Mouse (Mus musculus): ENCODE data around the gene Hyal5. TPM values are rescaled to one million over a fixed set of nuclear protein-coding genes. Genes with fewer than 3 reads are reported as not detected.

Hyal5 gene
- polyA plus RNA-seq, 1 experiment from 2014 or later: not detected

DNA sequence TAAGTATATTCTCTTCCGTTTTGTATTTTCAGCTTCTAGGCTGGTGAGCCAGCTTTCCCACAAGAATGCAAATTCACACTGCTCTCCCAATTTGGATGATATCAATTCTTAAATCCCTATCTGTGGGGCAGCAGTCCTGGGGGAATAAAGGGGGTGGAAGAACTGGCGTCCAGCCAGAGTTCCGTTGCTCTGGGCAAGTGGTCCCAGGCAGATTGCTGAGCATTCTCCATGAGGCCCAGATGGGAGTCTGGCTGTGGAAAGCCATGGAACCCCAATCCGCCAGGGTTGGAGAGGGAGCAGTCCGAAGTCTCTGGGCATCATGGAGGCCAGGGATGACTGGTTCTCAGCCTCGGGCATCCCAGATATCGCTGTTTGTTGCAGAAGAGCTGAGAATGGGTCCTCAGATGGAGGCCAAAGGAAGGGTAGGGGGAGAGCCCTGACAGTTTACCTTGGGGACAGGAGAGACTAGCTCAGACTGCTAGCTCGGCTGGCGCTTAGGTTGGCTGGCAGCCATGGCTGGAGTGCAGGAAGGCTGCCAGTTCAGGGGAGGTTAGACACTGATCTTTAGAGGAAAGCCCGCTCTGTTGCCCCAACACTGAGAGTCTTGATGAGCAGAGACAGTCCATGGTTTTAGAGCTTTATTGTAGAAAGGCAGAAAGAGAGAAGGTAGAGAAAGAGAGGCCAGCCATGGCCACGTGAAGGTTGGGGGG lies 67.4 kb downstream of the Hyal5 start:
- no peaks in the 10 kb centered on the region for H3K27me3 ChIP-seq
- no peak overlapping the region for H3K9ac ChIP-seq
- H3K4me2 ChIP-seq: no peak overlapping the region
- ATAC-seq (ENCODE audit: low read depth): no peak
- DNase-seq: no peak
- H3K4me3 ChIP-seq (replicated peaks): no peak overlapping the region
- H3K9me3 ChIP-seq (replicated peaks): no peaks in the 10 kb centered on the region; the same call in 1 of the 2 replicates
- H3K27ac ChIP-seq: no peak overlapping the region
- H3K4me1 ChIP-seq (replicated peaks): no peaks in the 10 kb centered on the region
- no peaks in the 10 kb centered on the region for H3K36me3 ChIP-seq
- 75% methylated on average over 11 of the region's 11 CpGs for WGBS (ENCODE audit: insufficient replicate concordance)

Other genes with a start within 250 kb of the Hyal5 start
- gene Wasl, start 193.0 kb upstream of the Hyal5 start, polyA plus RNA-seq (2015; fragmentation: Nextera tagmentation; extraction: Ambion mirVana): 20.8 and 22.6 TPM in 2 replicates
- gene Hyal6, start 124.8 kb upstream of the Hyal5 start, polyA plus RNA-seq (2015; fragmentation: Nextera tagmentation; extraction: Ambion mirVana): 0.02 TPM in 1 of 2 replicates, not detected in the other
- not detected in 2 replicates for gene Hyal4, start 109.7 kb upstream of the Hyal5 start, polyA plus RNA-seq (2015; fragmentation: Nextera tagmentation; extraction: Ambion mirVana)
- not detected in 2 replicates for gene Spam1, start 66.8 kb upstream of the Hyal5 start, polyA plus RNA-seq (2015; fragmentation: Nextera tagmentation; extraction: Ambion mirVana)
- 0.02 and 0.09 TPM in 2 replicates for gene Tmem229a, start 98.3 kb downstream of the Hyal5 start, polyA plus RNA-seq (2015; fragmentation: Nextera tagmentation; extraction: Ambion mirVana)